Mouse (Mus musculus) c-Kit-positive CD71-positive TER-119-negative erythroid progenitor cells, embryonic 14.5 days (primary cell): Measurements from ENCODE around the gene Gm20662.

ENCODE experiments used
- DNase-seq: peaks from one replicate; pipeline ENCODE4 v3.0.0-alpha.2; 2013; ENCODE audit warnings: low read depth

The Gm20662 gene

DNA sequence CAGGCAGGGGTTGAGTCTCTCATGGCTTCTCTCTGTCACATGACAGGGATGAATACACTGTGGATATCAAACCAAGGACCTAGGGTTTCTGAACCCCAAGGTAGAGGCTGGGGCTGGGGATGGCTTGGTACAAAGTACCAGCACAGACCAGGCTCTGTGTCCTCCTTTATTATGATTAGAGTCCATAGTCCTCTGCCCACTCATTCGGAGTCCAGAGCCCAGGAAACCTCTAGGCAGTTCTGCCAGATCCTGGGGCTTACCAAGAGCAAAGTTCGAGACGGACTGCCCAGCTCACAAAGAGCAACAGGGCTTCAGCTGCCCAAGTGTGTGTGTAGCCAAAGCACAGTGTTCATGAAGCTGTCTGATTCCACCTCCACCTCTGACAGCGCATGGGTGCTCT is 89.1 kb downstream of the Gm20662 start:
- DNase-seq: no peak

DNA sequence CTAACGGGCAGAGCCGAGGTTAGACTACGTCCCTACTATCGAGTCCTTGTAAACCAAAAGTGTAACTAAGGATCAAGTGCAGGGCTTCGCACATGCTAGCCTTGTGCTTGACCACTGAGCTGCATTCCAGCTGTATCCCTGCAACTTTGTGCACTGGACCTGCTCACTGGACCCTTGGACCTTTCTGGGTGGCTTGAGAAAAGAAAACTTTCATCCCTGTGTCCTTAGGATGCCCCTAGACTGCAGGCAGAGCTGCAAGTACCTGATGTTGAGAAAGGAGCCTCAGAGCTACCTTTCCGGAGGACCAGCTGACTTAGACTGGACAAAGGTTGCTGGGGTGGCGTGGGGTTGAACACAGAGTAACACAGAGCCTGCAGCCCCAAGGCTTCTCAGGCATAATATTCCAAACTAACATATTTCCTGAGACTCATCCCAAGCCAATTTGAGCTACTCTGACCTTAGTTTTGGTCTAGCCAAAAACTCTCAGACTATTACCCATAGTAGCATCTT is 94.5 kb downstream of the Gm20662 start:
- no peak for DNase-seq

DNA sequence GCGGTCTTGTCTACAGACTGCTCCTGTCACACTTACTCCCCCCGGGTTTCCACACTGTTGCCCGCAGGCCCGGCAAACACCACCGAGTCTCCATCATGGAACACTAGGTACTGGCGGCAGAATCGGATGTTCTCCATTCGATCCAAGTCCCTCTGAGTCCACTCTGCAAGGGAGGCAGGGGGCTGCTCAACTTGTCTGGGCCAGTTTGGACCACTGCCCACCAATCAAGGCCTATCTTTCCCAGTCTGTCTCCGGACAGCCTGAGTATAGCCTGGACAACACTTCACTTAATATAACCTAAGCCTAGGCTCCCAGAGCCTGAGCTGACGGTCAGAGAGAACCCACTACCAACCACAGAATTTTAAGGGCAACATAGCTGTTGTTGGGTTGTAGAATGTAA is 97.4 kb downstream of the Gm20662 start:
- DNase-seq: no peak

DNA sequence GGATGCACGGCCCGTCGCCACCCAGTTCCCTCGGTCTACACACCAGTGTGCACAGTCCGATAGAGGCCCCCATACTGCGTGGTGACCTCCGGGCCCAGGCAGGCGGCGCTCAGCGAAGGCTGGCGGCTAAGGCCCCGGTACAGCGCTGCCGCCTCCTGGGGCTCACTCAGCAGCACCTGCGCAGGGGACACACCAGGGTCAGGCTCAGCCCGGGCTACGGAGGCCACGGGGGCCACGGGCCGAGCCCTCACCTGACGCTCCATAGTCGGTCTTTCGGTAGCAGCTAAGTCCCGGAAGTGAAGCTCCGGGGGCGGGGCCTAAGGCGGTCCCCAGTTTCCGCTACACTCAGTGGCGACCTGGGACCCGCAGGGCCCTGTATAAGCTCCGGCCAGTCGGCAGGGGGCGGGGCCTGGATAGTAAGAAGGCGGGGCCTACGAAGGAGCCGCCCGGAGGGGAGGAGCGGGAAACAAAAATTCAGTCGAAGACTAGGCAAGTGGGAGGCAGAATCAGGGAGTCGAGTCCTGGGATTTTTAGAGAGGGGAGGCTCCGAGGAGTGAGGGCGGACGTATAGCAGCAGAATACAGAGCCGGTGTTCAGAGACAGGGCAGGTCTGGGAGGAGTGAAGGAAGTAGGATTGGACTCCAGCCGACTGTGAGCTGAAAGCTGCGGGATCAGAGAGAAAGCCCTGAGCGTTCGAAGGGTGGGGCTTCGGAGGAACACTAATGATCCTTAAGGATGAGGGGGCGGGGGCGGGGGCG is 98.2 kb downstream of the Gm20662 start, which contains the start of gene Apeh:
Gene Apeh (minus strand): TSS at position 423 of the 758 bp plus-strand sequence.
- peak; percentile 96 for DNase-seq
